Mouse (Mus musculus): ENCODE measurements around the gene Map1lc3a. TPM values are rescaled to one million over a fixed set of nuclear protein-coding genes. Genes with fewer than 3 reads are reported as not detected.

Map1lc3a gene
- polyA plus RNA-seq (2014; fragmentation: Nextera tagmentation; extraction: Ambion mirVana), result 113 and 149 TPM in 2 replicates

DNA sequence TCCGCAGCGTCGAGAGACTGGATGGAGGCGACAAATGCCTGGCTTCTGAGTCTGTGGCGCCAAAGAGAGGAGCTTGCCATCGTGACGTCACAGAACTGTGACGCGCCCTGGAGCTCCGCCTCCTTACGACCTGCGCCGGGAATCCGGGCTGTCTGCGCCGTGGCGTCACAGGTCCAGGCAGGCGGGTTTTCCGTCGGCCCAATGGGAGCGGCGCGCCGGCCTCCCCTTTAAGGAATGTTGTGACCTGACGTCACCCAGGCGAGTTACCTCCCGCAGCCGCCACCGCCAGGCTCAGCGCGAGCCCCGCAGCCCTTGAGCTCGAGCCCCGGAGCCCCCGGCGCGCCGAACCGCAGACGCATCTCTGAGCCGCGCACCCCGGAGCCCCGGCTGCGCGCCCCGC lies at the start of gene Map1lc3a:
Gene Map1lc3a (plus strand): TSS at position 103 of the 400 bp plus-strand sequence.
- Histone ChIP-seq H3K9me3 (replicated peaks; ENCODE audit: control insufficient read depth, low read length) (no peaks in the 10 kb centered on the region), H3K4me2 (ENCODE audit: low read depth, low read length) (peak within 1 kb of the TSS; percentile 77), H3K9ac (replicated peaks; ENCODE audit: low read length) (peak within 1 kb of the TSS; percentile 58), H3K4me1 (ENCODE audit: control insufficient read depth, insufficient read depth, low read length) (no peaks in the 10 kb centered on the region; the same call in 1 of the 2 replicates), H3K27ac (replicated peaks; ENCODE audit: low read depth, low read length) (no peak within 1 kb of the TSS), H3K4me3 (ENCODE audit: low read depth, low read length) (peak within 1 kb of the TSS; percentile 64), H3K36me3 (replicated peaks; ENCODE audit: control insufficient read depth, insufficient read depth, low read depth, low read length) (no peaks in the 10 kb centered on the region), H3K27me3 (ENCODE audit: control insufficient read depth, insufficient read depth, low read length) (no peaks in the 10 kb centered on the region)
- DNase-seq (ENCODE audit: low spot score), result peak; percentile 96
- WGBS, result 1% methylated on average over 31 of the region's 47 CpGs
- peak; percentile 84 for ATAC-seq (replicated peaks; ENCODE audit: insufficient number of reproducible peaks, low FRiP score, low TSS enrichment, low read depth)

DNA sequence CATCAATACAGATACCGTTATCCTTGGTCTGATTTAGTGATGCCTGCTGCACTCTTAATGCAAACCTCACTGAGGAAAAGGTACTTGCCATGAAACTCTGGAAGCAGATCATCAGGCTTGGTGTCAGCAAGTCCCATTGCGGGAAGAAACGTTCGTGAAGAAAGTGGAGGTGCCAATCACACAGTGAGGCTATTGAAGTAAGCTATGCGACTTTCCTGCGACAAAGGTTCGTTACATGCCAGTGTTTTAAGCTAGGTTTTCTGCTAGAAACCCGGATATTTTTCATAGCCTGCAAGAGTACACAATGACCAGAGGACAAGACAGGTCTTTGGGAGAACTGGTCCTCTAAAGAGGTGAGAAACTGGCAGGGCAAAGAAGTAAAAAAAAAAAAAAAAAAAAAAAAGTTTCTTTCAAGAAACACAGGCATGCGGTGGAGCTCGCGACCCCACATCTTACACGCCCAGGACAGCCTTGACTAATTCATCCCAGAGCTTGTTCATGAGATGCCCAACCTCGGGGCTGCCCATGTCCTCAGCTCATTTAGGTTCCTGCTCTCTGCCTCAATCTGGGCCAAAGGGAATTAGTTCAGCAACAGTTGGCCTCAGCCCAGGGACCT lies 40.2 kb upstream of the Map1lc3a start:
- Histone ChIP-seq H3K4me3 (ENCODE audit: low read depth, low read length) (peak overlapping the region; percentile 67), H3K9me3 (replicated peaks; ENCODE audit: control insufficient read depth, low read length) (no peaks in the 10 kb centered on the region), H3K4me2 (ENCODE audit: low read depth, low read length) (peak overlapping the region; percentile 60), H3K27ac (replicated peaks; ENCODE audit: low read depth, low read length) (peak overlapping the region; percentile 87), H3K4me1 (ENCODE audit: control insufficient read depth, insufficient read depth, low read length) (peaks cover 2% of the 10 kb centered on the region; the same call in 1 of the 2 replicates), H3K9ac (replicated peaks; ENCODE audit: low read length) (peak overlapping the region; percentile 83), H3K27me3 (ENCODE audit: control insufficient read depth, insufficient read depth, low read length) (no peaks in the 10 kb centered on the region), H3K36me3 (replicated peaks; ENCODE audit: control insufficient read depth, insufficient read depth, low read depth, low read length) (no peaks in the 10 kb centered on the region)
- WGBS, result 5% methylated on average over 13 of the region's 13 CpGs
- DNase-seq (ENCODE audit: low spot score) (peak; percentile 82), ATAC-seq (replicated peaks; ENCODE audit: insufficient number of reproducible peaks, low FRiP score, low TSS enrichment, low read depth) (peak; percentile 87)

DNA sequence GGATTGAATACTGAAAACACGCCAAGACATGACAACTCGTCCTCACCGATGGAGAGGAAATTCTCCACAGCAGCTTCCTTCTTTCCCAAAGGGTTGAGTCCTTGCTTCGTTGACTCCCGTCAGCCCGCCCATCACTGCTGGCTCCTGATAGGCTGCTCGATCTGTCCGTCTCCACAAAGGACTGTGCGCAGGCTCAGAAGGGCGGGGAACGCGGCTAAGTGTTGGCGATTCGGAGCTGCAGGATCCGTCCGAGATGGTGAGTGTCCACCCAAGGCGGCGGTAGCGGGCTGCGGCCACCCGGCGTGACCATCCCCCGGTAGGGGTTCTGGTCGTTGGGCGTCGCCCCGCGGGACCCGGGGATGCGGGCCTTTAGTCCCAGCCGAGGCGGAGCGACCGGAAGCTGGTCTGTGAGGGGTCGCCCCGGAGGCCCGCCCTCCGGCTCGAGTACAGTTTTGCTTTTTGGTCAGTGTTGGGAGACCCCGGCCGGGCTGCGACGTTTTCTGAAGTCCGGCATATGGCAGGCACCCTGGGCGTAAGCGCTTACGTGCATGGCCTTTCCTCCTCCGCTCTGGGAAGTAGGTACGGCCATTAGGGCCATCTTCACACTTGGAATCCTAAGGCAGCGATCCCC lies 39.6 kb upstream of the Map1lc3a start, which contains the start of gene Dynlrb1:
Gene Dynlrb1 (plus strand): TSS at position 172 of the 631 bp plus-strand sequence.
- Histone ChIP-seq H3K36me3 (replicated peaks; ENCODE audit: control insufficient read depth, insufficient read depth, low read depth, low read length) (no peaks in the 10 kb centered on the region), H3K4me3 (ENCODE audit: low read depth, low read length) (peak within 1 kb of the TSS; percentile 67), H3K4me2 (ENCODE audit: low read depth, low read length) (peak within 1 kb of the TSS; percentile 80), H3K27me3 (ENCODE audit: control insufficient read depth, insufficient read depth, low read length) (no peaks in the 10 kb centered on the region), H3K9ac (replicated peaks; ENCODE audit: low read length) (peak within 1 kb of the TSS; percentile 83), H3K27ac (replicated peaks; ENCODE audit: low read depth, low read length) (peak within 1 kb of the TSS; percentile 87), H3K9me3 (replicated peaks; ENCODE audit: control insufficient read depth, low read length) (no peaks in the 10 kb centered on the region), H3K4me1 (ENCODE audit: control insufficient read depth, insufficient read depth, low read length) (peaks cover 2% of the 10 kb centered on the region; the same call in 1 of the 2 replicates)
- ATAC-seq (replicated peaks; ENCODE audit: insufficient number of reproducible peaks, low FRiP score, low TSS enrichment, low read depth) (peak; percentile 98), DNase-seq (ENCODE audit: low spot score) (peak; percentile 98)
- WGBS, result under 1% methylated on average over 50 of the region's 50 CpGs

DNA sequence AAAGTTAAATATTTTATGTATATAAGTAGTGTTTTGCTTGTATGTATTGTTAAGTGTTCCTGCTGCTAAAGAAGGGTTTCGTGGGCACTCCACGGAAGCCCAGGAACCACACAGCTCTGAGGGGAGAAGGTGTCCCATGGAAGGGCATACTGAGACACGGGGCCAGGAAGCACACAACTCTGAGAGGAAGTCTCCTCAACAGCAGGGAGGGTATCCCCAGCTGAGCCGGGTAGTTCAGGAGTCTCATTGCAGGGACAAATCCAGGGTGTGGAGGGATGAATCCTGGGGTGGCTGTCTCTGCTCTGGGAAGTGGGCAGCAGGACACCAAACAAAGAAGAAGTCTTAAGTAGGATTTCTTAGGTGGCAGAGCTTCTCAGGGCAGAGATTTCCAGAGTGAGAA lies 38.8 kb upstream of the Map1lc3a start:
- no peaks in the 10 kb centered on the region for H3K27me3 ChIP-seq (ENCODE audit: control insufficient read depth, insufficient read depth, low read length)
- peak overlapping the region; percentile 67 for H3K4me3 ChIP-seq (ENCODE audit: low read depth, low read length)
- H3K4me2 ChIP-seq (ENCODE audit: low read depth, low read length), result peak overlapping the region; percentile 80
- H3K9ac ChIP-seq (replicated peaks; ENCODE audit: low read length), result peak overlapping the region; percentile 83
- H3K36me3 ChIP-seq (replicated peaks; ENCODE audit: control insufficient read depth, insufficient read depth, low read depth, low read length), result no peaks in the 10 kb centered on the region
- WGBS, result 22% methylated on average over 4 of the region's 4 CpGs
- no peak overlapping the region for H3K27ac ChIP-seq (replicated peaks; ENCODE audit: low read depth, low read length)
- H3K9me3 ChIP-seq (replicated peaks; ENCODE audit: control insufficient read depth, low read length), result no peaks in the 10 kb centered on the region
- ATAC-seq (replicated peaks; ENCODE audit: insufficient number of reproducible peaks, low FRiP score, low TSS enrichment, low read depth), result no peak
- no peak for DNase-seq (ENCODE audit: low spot score)
- H3K4me1 ChIP-seq (ENCODE audit: control insufficient read depth, insufficient read depth, low read length), result peaks cover 2% of the 10 kb centered on the region; the same call in 1 of the 2 replicates

DNA sequence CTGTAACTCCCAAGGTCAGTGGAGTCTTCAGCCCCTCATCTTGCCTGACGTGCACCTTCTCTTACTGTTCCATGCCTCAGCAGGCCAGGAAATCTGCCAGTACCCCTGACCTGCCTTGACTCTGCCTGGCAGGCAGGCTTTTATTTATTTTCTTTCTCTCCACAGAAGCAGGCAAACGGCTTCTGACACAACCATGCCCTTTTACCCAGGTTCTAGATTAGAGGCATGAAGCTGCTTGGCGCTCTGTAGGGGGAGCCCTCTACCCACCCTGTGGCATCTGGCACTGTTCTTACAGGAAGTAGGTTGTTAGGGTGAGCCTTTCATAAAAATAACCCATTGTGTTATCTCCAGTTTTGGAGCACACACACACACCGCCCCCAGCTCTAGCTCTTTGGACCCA lies 35.2 kb upstream of the Map1lc3a start:
- H3K36me3 ChIP-seq (replicated peaks; ENCODE audit: control insufficient read depth, insufficient read depth, low read depth, low read length), result peaks cover 2% of the 10 kb centered on the region; the same call in 1 of the 2 replicates
- no peak for ATAC-seq (replicated peaks; ENCODE audit: insufficient number of reproducible peaks, low FRiP score, low TSS enrichment, low read depth)
- no peak for DNase-seq (ENCODE audit: low spot score)
- 75% methylated on average over 4 of the region's 4 CpGs for WGBS
- no peak overlapping the region for H3K4me3 ChIP-seq (ENCODE audit: low read depth, low read length)
- peaks cover 2% of the 10 kb centered on the region; the same call in 1 of the 2 replicates for H3K4me1 ChIP-seq (ENCODE audit: control insufficient read depth, insufficient read depth, low read length)
- H3K4me2 ChIP-seq (ENCODE audit: low read depth, low read length), result no peak overlapping the region
- H3K9me3 ChIP-seq (replicated peaks; ENCODE audit: control insufficient read depth, low read length), result no peaks in the 10 kb centered on the region
- no peak overlapping the region for H3K27ac ChIP-seq (replicated peaks; ENCODE audit: low read depth, low read length)
- H3K27me3 ChIP-seq (ENCODE audit: control insufficient read depth, insufficient read depth, low read length), result no peaks in the 10 kb centered on the region
- H3K9ac ChIP-seq (replicated peaks; ENCODE audit: low read length), result no peak overlapping the region

DNA sequence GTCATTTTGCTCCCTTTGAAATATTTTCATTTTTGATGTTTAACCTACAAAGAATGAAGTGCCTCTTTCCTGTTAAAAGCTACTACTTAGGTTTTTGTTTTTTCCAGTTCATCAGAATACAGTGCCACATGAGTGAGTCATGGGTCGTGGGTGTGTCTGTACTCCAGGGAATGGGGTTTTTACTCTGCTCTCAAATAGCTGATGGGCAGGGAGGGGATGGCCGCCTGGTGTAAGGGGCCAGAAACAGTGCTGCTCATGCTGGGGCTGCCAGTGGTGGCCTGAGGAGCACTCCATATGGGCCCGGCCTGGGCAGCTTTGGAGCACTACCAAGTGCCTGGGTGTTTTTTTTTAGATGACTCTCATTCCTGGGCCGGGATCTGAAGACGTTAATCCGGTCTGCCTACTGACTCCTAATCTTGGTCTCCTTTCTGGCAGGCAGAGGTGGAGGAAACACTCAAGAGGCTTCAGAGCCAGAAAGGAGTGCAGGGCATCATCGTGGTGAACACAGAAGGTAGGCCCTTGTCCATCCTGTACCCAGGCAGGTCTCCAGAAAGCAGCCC lies 33.7 kb upstream of the Map1lc3a start:
- ATAC-seq (replicated peaks; ENCODE audit: insufficient number of reproducible peaks, low FRiP score, low TSS enrichment, low read depth) (no peak), DNase-seq (ENCODE audit: low spot score) (no peak)
- Histone ChIP-seq H3K4me3 (ENCODE audit: low read depth, low read length) (no peak overlapping the region), H3K9ac (replicated peaks; ENCODE audit: low read length) (no peak overlapping the region), H3K36me3 (replicated peaks; ENCODE audit: control insufficient read depth, insufficient read depth, low read depth, low read length) (peaks cover 7% of the 10 kb centered on the region), H3K27ac (replicated peaks; ENCODE audit: low read depth, low read length) (no peak overlapping the region), H3K9me3 (replicated peaks; ENCODE audit: control insufficient read depth, low read length) (no peaks in the 10 kb centered on the region), H3K27me3 (ENCODE audit: control insufficient read depth, insufficient read depth, low read length) (no peaks in the 10 kb centered on the region), H3K4me1 (ENCODE audit: control insufficient read depth, insufficient read depth, low read length) (no peaks in the 10 kb centered on the region), H3K4me2 (ENCODE audit: low read depth, low read length) (no peak overlapping the region)
- 92% methylated on average over 7 of the region's 7 CpGs for WGBS

DNA sequence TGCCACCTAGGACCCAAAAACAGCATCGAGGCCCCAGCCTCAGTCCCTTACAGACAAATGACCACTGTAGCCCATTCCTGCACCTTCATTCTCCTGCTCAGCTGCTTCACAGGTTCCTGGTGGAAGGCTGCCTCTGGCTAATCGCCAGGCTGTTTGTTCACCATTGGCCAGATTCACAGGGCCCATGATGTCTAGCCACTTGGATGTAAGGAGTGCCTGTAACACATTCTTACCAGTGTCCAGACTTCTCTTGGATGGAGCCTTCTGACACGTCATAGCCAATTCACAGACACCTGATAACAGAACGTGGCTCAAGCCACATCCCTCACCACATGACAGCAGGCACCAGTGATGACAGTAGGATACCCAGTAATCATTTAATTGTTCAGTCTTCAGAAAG lies 29.9 kb upstream of the Map1lc3a start:
- no peak overlapping the region for H3K4me2 ChIP-seq (ENCODE audit: low read depth, low read length)
- no peak overlapping the region for H3K27ac ChIP-seq (replicated peaks; ENCODE audit: low read depth, low read length)
- no peak overlapping the region for H3K9ac ChIP-seq (replicated peaks; ENCODE audit: low read length)
- peaks cover 24% of the 10 kb centered on the region for H3K36me3 ChIP-seq (replicated peaks; ENCODE audit: control insufficient read depth, insufficient read depth, low read depth, low read length)
- DNase-seq (ENCODE audit: low spot score), result no peak
- H3K4me3 ChIP-seq (ENCODE audit: low read depth, low read length), result no peak overlapping the region
- no peak for ATAC-seq (replicated peaks; ENCODE audit: insufficient number of reproducible peaks, low FRiP score, low TSS enrichment, low read depth)
- no peaks in the 10 kb centered on the region for H3K9me3 ChIP-seq (replicated peaks; ENCODE audit: control insufficient read depth, low read length)
- H3K4me1 ChIP-seq (ENCODE audit: control insufficient read depth, insufficient read depth, low read length), result no peaks in the 10 kb centered on the region
- WGBS, result 94% methylated on average over 4 of the region's 4 CpGs
- no peaks in the 10 kb centered on the region for H3K27me3 ChIP-seq (ENCODE audit: control insufficient read depth, insufficient read depth, low read length)

DNA sequence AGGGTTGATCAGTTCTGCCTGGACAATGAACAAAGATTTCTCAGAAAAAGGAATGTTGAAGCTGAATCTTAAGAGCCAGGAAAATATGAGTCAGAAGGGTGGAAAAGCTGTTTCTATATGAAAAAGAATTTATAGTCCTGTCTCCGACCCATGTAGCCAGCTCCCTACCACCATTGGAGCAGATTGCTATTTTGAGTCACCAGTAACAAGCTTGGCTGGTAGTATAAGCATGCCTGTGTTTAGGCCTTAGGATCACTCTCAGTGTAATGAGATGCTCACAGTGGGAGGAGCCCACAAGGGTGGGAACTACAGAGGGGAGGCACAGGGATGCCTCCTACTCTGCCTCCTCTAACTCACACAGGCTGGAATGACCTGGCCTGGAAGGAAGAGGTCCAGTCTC lies 27.9 kb upstream of the Map1lc3a start:
- Histone ChIP-seq H3K4me1 (ENCODE audit: control insufficient read depth, insufficient read depth, low read length) (no peaks in the 10 kb centered on the region), H3K36me3 (replicated peaks; ENCODE audit: control insufficient read depth, insufficient read depth, low read depth, low read length) (peaks cover 24% of the 10 kb centered on the region)
- 93% methylated on average over 1 of the region's 1 CpGs for WGBS

More for the DNA sequence above, 27.9 kb upstream of the Map1lc3a start:
- DNase-seq (ENCODE audit: low spot score) (no peak), ATAC-seq (replicated peaks; ENCODE audit: insufficient number of reproducible peaks, low FRiP score, low TSS enrichment, low read depth) (no peak)
- no peak overlapping the region for H3K4me2 ChIP-seq (ENCODE audit: low read depth, low read length)
- no peak overlapping the region for H3K27ac ChIP-seq (replicated peaks; ENCODE audit: low read depth, low read length)
- no peaks in the 10 kb centered on the region for H3K27me3 ChIP-seq (ENCODE audit: control insufficient read depth, insufficient read depth, low read length)
- H3K9me3 ChIP-seq (replicated peaks; ENCODE audit: control insufficient read depth, low read length), result no peaks in the 10 kb centered on the region
- H3K9ac ChIP-seq (replicated peaks; ENCODE audit: low read length), result no peak overlapping the region
- H3K4me3 ChIP-seq (ENCODE audit: low read depth, low read length), result no peak overlapping the region
